Mouse (Mus musculus): ENCODE measurements around the gene Odf2. TPM values are rescaled to one million over a fixed set of nuclear protein-coding genes. Genes with fewer than 3 reads are reported as not detected.
"Not testable (repeated sequence)": the region's sequence is repeated elsewhere in the genome, so short reads cannot be mapped to it uniquely, and the experiment has no call there.

Gene Odf2
- total RNA-seq, 2 experiments from 2014 or later, result 24.0 to 29.7 TPM

DNA sequence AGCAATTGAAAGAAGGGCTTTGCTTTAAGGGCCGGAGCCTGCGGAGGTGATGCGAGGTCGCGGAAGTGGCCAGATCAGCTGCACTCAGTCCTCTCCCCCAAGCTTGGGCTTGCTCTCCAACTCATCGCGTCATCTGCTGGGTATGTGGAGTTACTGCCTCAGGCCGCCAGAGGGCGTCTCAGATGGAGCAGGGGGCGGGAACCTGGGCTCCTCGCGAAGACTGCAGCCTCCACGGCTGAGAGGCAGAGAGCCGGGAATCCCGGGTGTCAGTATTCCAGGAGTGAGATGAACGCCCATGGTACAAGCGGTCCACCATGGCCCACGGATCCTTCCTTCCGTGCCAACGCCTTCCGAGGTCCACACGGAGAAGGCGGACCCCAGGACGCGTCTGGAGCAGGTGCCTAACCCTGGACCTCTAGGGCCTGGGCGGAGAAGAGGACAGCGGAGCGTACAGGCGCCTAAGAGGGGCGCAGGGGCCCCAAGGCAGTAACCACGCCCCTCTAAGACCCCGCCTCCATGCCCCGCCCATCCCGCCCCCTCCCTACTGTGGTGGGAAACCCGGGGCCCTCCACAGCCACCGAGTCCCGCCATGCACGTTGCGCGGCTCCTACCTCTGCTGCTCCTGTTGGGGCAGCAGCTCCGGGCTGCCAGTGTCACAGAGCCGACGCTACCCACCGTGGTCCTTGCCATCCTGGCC lies 19.9 kb upstream of the Odf2 start, which contains the start of gene Cercam:
Gene Cercam, plus strand, starts transcription at position 216 of the 697 bp plus-strand sequence.
- peak; percentile 82 to 86 for DNase-seq
- intact Hi-C loops (cut with DNase I), result no loop called here

DNA sequence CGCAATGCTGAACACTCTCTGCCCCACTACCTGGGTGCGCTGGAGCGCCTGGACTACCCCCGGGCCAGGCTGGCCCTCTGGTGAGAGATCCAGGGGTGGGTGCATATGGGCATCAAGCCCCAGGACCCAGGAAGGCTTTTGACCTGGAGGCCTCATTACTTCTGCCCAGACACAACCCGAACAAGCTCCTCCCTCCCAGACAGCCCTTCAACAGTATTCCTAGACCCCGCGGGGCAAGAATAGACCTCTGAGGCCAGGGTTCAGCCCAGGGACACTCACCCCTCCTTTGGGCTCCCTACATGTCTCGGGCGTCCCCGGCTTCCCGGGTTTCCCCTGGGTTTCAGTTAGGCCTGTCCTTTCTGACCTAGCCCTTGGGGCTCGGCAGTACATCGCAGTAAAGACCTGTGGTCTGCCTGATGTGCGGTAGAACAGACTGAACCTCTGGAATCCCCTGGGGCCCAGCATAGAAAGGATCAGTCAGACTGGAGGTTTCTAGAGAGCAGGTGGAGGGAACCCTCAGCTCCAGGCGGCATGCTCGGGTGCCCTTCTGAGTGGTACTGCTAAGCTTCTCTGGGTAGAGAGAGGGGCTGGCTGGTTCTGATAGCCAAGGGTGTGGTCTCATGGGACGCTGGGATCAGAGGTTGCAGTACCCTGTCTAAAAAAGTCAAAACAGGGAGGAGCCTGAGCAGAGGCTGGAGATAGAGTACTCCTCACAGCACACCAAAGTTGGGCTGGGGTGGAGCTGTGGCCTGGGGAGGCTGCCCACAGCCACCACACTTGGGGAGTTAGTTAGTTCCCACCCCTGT lies 19.2 kb upstream of the Odf2 start:
- intact Hi-C loops (cut with DNase I), result loop anchor here (2.0 kb wide), 1 partner anchor 107 kb away; no protein-coding TSS in a partner anchor

DNA sequence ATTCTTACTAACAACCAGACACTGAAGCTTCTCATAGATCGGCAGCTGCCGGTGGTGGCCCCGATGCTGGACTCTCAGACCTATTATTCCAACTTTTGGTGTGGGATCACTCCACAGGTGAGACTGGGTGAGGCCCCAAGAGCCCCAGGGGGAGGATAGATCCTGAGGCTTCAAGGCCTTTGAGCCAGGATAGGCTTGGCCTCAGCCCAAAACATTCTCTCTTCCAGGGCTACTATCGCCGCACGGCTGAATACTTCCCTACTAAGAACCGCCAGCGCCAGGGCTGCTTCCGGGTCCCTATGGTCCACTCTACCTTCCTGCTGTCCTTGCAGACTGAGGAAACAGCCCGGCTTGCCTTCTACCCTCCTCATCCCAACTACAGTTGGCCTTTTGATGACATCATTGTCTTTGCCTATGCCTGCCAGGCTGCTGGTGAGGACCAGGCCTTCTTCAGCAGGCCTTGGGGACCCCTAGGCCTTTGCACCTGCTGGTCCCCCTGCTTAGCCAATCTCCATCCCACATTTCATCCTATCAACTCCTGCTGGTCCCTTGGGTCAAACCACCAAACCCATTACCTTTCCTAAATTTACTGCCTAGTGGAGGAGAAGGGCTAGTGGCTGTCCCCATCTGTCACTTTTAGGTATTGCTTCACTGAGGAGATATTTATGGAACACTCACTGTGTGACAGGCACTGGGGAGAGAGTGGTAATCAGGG lies 16.3 kb upstream of the Odf2 start:
- no peak for DNase-seq
- intact Hi-C loops (cut with DNase I), result no loop called here

More for the DNA sequence above, 19.2 kb upstream of the Odf2 start:
- DNase-seq, result peak; percentile 20 to 45

DNA sequence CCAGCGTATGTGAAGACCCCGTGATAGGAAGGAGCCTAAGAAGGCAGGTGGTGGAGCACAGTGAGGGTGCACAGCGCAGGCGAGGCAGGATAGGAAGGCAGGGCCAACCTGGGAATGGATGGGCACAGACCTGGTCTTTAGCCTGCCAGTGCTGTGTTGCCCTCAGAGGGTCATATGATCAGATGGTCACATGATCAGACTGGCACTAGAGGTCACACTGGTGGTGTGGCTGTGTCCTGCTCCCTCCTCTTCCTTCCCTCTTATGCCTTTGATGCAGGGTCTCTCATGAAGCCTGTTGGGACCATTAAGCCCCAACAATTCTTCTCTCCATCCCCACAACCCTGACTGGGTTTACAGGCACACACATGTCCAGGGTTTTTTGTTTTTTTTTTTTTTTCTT lies 15.2 kb upstream of the Odf2 start:
- intact Hi-C loops (cut with DNase I), result no loop called here

DNA sequence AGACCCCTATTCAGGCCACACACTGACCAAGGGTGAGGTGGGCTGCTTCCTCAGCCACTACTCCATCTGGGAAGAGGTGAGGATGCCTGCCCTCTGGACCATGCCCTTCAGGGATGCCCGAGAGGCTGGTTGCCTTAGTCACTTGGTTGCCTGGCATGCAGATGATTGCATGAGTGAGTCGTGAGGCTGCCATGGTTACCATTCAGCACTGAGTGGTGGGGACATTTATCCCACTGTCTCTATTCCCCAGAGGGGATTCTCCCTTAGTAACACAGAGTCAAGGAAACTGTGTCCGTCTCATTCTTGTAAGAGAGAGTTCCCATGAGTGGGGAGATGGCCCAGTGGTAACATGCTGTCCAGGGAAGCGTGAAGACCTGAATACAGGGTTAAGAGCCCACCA lies 11.0 kb upstream of the Odf2 start:
- intact Hi-C loops (cut with DNase I), result no loop called here

More for the DNA sequence above, 15.2 kb upstream of the Odf2 start:
- DNase-seq, result no peak

DNA sequence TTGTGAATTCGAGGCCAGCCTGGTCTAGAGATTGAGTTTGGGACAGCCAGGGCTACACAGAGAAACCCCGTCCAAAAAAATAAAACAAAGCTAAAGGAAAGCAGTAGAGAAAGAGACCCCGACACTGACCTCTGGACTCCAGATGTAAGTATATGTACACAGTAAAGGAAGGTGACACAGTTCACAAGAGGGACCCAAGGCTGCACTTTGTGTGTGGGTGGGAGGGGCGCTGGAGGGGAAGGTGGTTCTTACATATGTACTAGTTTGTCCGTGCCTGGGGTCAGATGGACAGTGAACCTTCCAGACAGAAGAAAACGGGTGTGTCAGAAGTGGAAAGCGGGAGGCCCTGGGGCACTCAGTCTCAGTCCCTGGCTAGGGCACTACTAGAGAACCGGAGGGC lies 9.8 kb upstream of the Odf2 start:
- intact Hi-C loops (cut with DNase I), result no loop called here
- DNase-seq, result no peak

More for the DNA sequence above, 11.0 kb upstream of the Odf2 start:
- DNase-seq, result no peak

DNA sequence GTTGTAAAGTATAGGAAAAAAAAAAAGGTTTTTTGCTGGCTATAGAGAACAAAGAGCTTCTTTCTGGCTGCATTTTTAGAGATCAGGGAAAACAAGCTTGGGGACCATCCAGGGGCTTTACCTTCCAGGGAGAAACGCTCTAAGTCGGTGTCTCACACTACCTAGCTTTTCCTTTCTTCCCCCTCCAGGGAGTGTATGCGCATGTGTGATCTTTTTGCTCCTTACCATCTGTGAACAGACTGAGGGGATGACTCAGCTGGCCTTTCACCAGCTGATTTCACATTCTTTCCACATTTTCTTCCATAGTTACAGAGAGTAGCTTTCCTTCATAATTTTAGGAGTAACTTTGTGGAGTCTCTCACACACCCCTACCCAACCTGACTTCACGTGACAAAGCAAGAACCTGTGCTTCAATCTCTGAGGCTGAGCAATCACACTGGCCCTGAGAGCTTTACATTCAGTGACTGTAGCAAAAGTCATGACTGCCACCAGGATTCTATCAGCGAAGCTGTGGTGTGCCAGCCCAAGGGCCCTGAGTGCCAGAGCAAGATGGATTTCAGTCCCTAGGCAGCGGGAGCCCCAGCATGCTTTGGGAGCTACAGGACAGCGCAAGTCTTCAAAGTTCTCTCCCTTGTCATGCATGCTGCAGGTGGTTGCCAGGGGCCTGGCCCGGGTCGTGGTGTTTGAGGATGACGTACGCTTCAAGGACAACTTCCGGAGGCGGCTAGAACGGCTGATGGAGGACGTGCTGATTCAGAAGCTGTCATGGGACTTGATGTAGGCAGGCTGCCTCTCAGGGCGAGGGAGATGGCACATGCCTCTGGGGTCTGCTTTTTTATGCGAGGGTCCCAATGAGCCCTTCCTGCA lies 8.8 kb upstream of the Odf2 start:
- DNase-seq, result peak in 1 of 2 experiments; percentile 14
- intact Hi-C loops (cut with DNase I), result no loop called here

DNA sequence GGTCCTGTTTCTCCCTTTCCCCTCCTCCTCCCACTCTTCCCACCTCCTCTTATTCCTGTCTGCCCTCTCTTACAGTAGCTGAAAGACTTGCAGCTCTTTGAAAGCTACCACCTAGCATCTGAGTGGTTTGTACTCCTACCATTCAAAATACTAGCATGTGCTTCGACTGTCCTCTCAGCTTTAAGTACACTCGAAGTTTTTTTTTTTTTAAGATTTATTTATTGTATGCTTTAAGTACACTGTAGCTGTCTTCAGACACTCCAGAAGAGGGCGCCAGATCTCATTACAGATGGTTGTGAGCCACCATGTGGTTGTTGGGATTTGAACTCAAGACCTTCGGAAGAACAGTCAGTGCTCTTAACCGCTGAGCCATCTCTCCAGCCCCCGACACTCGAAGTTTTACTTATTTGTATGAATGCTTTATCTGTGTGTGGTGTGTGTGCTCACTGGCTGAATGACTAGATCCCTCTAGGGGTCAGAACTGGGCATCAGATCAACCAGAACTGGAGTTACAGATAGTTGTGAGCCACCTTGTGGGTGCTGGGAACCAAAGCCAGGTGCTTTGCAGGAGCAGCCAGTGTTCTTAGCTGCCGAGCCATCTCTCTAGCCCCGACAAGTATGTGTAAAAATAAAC lies 2.2 kb upstream of the Odf2 start:
- DNase-seq; intact Hi-C loops (cut with DNase I): not testable (repeated sequence)

DNA sequence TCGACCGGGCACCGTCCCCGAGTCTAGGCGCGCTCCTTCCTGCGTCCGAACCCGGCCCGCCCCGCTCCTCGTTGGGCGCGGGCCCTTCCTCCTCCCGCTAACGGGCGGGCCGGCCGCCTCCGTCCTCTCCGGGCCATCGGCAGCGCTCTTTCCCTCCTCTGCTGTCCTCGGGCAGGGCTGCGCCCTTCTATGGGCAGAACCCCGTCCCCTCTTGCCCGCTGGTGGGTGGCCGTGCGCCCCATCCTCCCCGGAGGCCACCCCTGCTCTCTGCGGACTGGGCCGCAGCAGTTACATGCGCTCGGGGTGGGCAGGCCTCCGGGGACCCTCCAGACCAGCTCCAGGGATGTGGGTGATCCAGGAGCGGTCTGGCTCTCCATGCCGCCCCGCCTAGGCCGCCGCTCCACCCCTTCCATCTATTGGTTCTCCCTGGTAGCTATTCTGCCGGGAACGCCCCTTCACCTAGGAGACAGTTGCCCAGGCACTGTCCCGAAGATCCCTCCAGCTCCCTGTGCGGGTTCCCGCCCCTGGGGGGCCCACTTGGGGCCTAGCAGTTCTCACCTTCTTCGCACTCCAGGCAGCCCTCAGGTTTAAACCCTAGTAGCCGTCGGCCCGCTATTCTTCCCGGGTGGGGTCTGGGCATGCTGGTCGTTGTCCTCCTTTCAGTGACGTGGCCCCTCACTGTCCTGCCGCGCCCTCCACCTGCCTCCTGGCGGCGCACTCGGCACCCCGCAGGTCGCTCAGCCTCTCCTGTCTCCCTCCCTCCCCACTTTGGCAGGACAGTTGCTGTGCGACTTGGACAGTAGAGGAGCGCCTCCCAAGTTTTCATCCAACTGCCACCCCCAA lies 1.2 kb downstream of the Odf2 start:
- intact Hi-C loops (cut with DNase I), result no loop called here
- peak; percentile 72 to 80 for DNase-seq

DNA sequence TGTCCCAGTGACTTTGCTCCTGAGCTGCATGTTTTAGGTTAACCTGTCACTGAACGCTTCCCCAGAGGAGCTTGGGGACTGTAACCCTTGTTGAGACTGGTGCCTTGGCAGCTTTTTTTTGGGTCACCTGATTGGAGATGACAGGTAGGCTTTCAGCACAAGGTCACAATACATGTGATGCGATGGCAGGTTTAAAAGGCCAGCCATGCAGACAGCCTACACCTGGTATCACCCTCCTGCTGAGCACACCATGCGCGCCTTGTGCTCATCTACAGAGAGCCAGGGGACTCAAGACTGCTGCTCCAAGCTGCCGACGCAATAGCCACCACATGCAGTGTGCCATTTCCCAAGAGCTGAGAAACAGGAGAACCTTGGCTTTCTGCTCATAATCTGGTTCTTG lies 2.8 kb downstream of the Odf2 start:
- no peak for DNase-seq
- intact Hi-C loops (cut with DNase I), result no loop called here

DNA sequence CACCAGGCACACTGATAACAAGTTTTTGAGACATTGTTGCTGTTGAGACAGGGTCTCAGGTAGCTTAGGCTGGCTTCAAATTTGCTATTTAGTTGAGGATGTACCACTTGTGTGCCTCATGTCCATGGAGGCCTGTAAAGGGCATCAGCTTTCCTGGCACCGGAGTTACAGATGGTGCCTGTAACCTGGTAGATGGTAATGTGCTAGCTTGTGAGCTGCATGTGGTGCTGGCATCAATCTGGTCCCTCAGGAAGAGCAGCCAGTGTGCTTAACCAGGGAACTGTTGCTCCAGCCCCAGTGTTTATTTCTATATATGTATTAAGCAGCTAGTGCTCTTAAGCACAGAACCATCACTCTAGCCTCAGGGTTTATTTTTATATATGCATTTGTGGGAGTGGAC lies 7.0 kb downstream of the Odf2 start:
- DNase-seq, result no peak
- intact Hi-C loops (cut with DNase I), result no loop called here

DNA sequence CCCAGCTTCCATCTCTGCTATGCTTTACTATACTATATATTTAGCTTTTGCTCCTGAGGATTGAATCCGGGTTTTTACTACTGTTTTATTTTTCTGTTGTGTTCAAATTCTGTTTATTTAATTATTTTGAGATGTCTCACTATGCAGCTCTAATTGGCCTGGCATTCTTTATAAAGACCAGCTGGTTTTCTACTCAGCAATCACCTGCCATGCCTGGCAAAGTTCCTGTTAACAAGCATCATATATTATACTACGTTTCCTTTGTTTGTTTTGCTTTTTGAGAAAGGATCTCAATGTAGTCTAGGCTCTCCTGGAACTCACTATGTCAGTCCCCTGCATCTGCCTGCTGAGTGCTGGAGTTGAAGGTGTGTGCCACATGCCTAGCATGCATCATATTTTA lies 8.3 kb downstream of the Odf2 start:
- intact Hi-C loops (cut with DNase I), result no loop called here

DNA sequence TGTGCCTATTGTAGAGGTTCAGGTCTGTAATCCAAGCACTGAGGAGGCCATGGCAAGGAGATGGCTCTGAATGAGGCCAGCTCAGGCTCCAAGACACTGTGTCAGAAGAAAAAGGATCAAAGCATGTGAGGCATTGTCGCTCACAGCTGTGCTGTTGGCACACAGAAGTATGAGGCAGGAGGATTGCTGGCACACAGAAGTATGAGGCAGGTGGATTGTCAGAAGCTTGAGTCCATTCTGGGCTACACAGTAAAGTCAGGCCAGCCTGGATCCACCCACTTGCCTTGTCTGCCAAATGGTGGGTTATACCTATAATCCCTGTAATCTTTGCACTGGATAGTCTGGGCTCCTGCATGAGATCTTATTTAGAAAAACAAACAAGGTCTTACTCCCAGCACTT lies 9.1 kb downstream of the Odf2 start:
- intact Hi-C loops (cut with DNase I), result no loop called here
- no peak for DNase-seq

More for the DNA sequence above, 8.3 kb downstream of the Odf2 start:
- DNase-seq, result no peak

DNA sequence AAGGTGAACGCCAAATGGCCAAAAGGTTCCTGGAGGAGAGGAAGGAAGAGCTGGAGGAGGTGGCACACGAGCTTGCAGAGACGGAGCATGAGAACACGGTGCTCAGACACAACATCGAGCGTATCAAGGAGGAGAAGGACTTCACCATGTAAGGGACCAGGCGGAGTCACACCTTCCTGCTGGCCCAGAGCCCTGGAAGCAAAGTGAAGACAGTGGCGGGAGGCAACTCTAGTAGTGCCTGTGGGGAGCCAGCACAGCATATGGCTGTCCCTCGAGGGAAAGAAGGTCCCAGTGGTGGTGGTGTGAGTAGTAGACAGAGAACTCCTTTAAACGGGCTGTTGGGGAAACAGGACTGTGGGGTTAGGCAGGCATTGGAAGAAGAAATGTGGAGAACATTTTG lies 13.2 kb downstream of the Odf2 start:
- intact Hi-C loops (cut with DNase I), result no loop called here
- no peak for DNase-seq

DNA sequence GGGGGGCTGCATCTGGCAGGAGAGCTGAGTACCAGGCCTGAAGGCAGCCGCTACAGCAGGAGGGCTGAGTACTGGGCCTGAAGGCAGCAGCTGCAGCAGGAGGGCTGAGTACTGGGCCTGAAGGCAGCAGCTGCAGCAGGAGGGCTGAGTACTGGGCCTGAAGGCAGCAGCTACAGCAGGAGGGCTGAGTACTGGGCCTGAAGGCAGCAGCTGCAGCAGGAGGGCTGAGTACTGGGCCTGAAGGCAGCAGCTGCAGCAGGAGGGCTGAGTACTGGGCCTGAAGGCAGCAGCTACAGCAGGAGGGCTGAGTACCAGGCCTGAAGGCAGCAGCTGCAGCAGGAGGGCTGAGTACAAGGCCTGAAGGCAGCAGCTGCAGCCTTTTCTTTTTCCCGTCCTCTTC lies 19.1 kb downstream of the Odf2 start:
- DNase-seq; intact Hi-C loops (cut with DNase I): not testable (repeated sequence)

DNA sequence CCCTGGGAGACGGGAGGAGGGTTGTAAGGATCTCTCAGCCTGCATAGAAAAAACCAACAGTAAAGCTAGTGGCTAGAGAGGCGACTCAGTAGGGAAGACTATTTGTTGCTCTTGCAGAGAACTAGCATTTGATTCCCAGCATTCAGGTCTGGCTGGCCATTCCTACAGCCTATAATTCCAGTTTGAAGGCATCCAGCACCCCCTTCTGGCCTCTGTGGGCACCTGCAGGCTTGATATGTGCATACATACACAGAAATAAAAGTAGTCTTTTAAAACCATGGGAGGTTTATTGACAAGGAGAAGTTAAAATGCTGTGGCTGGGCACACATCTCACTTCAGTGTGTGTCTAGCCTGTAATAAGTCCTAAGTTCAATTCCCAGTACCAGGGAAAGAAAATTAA lies 21.0 kb downstream of the Odf2 start:
- DNase-seq, result no peak
- intact Hi-C loops (cut with DNase I), result no loop called here

DNA sequence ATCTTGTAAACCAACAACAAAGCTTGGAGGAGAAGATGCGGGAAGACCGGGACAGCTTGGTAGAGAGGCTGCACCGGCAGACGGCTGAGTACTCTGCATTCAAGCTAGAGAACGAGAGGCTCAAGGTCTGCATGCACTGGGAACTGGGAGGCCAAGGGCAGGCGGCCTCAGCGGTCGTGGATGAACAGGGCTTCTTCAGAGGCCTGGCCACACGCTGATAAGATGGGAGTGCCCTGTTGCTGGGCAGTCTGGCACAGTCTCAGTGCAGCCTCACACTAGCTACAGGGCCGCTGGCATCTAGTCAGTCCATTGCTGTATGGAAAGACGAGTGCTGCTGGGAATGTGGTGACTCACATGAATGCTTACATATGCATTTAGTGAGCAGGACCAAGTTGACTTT lies 28.6 kb downstream of the Odf2 start:
- intact Hi-C loops (cut with DNase I), result no loop called here
- no peak for DNase-seq

DNA sequence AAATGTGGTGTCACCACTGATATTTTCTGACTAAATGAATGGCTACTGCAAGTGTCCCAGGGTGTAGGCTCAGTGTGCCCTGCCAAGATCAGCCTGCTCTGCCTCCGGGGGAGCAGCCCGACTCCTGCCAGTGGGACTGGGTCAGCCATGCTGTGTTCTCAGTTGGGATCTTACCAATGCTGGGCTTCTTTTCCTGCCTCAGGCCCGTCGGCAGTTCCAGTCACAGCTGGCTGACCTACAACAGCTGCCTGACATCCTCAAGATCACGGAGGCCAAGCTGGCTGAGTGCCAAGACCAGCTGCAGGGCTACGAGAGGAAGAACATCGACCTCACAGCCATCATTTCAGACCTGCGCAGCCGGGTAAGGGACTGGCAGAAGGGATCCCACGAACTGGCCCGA lies 33.0 kb downstream of the Odf2 start:
- intact Hi-C loops (cut with DNase I), result no loop called here
- DNase-seq, result peak; percentile 74 to 75

DNA sequence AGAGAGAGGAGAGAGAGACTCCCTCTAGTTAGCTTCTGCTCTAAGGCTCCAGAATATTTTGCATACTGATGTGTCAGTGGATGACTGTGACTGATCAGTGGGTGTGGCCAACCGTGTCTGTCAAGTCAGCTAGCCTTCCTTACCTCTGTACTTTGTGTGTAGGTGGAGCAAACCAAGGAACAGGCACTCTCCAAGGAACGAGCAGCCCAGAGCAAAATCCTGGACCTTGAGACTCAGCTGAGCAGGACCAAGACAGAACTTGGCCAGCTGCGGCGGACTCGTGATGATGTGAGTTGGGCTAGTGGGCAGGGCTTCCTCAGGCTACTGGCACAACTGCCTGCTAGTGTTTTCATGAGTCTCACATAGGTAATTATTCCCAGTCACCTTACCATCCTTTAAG lies 37.5 kb downstream of the Odf2 start:
- intact Hi-C loops (cut with DNase I), result no loop called here
- DNase-seq, result no peak
